Mouse (Mus musculus) adrenal gland, adult 2 months (tissue): ENCODE measurements around the gene Dolpp1. TPM values are rescaled to one million over a fixed set of nuclear protein-coding genes. Genes with fewer than 3 reads are reported as not detected.
"Not testable (repeated sequence)": the region's sequence is repeated elsewhere in the genome, so short reads cannot be mapped to it uniquely, and the experiment has no call there.

Source experiments
- DNase-seq: peaks from one replicate; pipeline ENCODE4 v3.0.0; 2021
- polyA plus RNA-seq: library from polyadenylated mRNA; depleted of rRNA; stranded (reverse); fragments of >200 nt; gene quantifications from 2 replicates; pipeline ENCODE4 v1.2.3, GENCODE M21; 2012
- total RNA-seq, 2 experiments: library from RNA; stranded (reverse); gene quantifications; 2 replicates each; pipeline ENCODE4 v1.2.3; 2021

Gene Dolpp1
- total and polyA plus RNA-seq, 3 experiments = 16.5 to 82.0 (median 21.9) TPM

DNA sequence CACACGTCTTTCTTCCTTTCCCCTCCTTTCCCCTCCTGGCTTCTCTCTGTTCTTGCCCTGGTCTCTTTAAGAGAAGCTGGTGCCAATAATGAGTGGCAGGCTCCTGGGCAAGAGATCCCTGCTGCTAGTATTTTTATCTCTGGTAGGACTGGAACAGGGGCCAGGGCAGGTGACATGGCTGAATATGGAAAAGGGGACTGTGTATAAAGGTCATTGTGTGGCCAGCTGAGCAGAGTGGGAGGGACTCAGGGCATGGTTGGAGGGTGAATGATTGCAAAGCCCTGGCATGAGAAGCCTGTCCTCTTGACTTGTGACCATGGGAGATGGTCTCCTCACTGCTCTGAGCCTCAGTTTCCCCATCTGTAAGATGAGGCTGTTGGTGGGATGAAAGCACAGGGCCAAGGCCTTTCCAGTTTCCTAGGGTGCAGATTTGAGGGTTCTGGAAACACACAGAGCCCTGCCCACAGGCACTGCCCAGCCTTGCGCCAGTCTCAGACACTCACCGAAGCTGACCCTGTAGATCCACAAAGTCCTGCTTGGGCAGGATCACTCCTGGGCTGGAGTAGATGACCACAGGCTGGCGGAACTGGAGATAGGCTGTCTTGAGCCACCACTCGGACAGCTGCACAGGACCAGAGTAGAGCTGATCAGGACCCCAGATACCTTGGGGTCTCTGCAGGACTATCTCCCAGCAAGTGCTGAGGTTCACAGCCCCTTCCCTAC is 17.6 kb downstream of the Dolpp1 start:
- peak; percentile 59 for DNase-seq

- no peak for DNase-seq
Observed at GRCm38 (mm10) chr2:30413038-30413973, 21.3 kb downstream of the Dolpp1 start.

DNA sequence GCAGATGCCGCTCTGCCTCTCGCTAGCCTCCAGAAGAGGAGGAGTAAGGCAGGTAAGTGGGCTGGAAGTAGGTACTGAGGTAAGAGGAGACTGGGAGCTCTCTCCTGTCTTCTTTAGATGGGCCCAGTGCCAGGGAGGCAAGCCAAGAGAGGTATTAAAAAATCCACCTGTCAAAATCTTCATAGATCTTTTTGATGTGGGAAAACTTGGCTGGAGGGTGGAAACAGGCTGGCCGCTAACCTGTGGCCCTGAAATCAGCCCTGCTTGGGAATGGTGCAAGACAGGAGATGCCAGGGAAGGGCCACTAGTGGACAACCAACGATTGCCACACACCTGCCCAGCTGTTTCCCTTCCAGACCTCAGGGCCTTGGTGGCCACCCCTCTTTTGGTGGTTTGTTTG is 22.0 kb downstream of the Dolpp1 start:
- peak; percentile 48 for DNase-seq

GRCm38 (mm10) chr2:30414681-30415080 is 22.6 kb downstream of the Dolpp1 start:
- DNase-seq = no peak

- DNase-seq = peak; percentile 97
Observed at GRCm38 (mm10) chr2:30415157-30415935, 23.3 kb downstream of the Dolpp1 start, which contains the start of gene Crat. Gene Crat (minus strand): TSS chr2:30415813.

GRCm38 (mm10) chr2:30415936-30416648 is 24.0 kb downstream of the Dolpp1 start, which contains the start of gene Ptpa:
Gene Ptpa (plus strand): TSS chr2:30416039.
- peak; percentile 93 for DNase-seq

- no peak for DNase-seq
Observed at GRCm38 (mm10) chr2:30416649-30416965, 24.6 kb downstream of the Dolpp1 start.

DNA sequence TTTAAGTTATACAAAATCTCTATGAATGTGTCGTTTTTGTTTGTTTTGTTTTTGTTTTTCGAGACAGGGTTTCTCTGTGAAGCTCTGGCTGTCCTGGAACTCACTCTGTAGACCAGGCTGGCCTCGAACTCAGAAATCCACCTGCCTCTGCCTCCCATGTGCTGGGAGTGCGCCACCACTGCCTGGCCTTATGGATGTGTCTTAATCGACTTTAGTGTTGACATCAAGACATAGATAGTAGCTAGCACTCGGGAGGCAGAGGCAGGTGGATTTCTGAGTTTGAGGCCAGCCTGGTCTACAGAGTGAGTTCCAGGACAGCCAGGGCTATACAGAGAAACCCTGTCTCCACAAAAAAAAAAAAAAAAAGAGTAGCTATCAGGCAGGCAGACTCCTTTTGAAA is 25.1 kb downstream of the Dolpp1 start:
- DNase-seq = not testable (repeated sequence)

DNA sequence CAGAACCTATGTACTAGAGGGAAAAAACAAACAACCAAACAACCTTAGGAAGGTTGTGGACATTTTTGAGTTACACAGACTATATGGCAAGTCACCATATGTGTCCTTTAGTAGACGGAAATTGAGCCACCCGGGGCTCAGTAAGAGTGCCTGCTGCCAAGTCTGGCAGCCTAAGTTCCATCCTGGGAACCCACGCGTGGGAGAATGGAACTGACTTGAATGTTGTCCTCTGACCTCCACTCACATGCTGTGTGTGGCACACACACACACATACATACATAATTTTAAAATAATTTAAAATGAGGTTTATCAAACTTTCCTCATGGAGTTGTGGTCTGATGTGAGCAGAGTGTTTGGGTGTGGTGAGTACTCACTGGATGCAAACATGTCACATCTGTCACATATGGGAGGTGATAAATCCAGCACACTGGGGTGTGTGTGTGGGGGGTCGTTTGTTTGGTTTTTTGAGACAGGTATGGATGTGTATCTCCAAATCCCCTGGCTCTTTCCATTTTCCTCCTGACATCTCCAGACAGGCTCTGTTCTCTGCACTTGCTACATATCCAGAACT is 25.6 kb downstream of the Dolpp1 start:
- no peak for DNase-seq

DNA sequence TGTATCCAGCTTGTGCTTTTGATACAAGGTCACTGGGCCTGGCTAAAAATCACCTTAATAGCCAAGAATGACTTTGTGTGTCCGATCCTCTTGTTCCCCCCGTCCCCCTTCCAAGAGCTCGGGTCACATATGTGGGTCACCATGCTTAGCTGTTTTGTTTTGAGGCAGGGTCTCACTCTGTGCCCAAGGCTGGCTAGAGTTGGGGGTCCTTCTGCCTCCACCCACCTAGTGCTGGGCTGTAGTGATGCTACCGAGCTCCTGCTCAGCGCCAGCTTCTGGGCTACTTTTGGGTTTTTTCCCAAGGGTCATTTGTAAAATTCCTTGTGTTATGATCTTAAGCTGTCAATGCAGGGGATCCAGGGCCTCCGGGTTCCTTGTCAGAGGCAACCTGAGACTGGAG is 26.2 kb downstream of the Dolpp1 start:
- DNase-seq = no peak

- DNase-seq = no peak
Observed at GRCm38 (mm10) chr2:30419112-30419511, 27.1 kb downstream of the Dolpp1 start.

DNA sequence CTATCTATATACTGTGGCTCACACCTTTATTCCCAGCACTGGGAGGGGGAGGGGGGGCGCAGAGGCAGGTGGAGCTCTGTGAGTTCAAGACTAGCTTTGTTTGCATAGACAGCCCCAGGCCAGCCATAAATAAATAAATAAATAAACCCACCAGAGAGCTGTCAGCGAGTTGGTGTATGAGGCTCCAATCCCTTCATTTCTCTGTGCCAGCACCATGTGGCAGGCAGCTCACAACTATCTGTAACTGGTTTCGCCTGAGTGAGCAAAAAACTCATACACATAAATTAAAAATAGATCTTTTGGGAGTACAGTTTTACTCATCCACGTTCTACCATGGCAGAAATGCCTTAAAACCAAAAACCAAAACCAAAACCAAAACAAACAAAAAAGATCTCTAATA is 29.4 kb downstream of the Dolpp1 start:
- no peak for DNase-seq

GRCm38 (mm10) chr2:30429156-30429555 is 37.1 kb downstream of the Dolpp1 start:
- DNase-seq = peak; percentile 92

GRCm38 (mm10) chr2:30435326-30436155 is 43.5 kb downstream of the Dolpp1 start:
- DNase-seq = peak; percentile 79

GRCm38 (mm10) chr2:30436156-30436545 is 44.1 kb downstream of the Dolpp1 start:
- DNase-seq = peak; percentile 57

DNA sequence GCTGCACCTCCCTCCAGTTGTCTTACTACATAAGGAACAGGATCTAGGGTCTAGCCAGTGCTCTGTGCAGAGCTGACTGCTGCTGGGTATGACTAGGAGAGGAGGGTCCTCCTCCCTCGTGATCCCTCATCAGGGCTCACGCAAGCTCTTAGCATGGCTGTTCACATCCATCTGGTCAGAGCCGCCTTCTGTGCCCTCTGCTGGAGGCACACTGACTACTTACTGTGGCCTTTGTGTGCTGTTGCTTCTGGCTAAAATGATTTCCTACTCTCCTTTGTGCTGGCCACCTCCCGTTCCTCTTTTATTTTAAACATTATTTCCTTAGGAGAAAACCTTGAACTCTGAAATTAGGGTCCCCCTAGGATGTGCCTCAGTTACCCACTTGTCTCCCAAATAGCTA is 44.8 kb downstream of the Dolpp1 start:
- DNase-seq = no peak

DNA sequence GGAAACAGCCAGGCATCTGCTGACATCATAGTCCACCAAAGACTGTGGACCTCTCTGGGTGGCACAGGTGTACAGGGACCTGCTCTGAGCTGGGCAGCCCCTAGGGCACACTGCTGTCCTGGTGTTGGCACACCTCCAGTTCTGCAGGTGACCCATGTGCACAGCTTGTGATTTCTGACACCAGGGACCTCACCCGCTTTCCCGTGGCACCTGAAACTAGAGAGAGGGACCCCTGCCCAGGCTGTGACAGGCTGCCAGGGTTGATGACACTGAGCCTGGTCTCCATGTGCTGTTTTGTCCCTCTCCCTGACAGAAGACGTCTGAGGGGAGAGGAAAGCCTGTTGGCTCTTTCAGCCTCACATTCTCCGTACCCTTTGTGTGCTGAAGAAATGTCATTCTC is 45.7 kb downstream of the Dolpp1 start:
- no peak for DNase-seq

GRCm38 (mm10) chr2:30439631-30440030 is 47.6 kb downstream of the Dolpp1 start:
- DNase-seq = no peak

DNA sequence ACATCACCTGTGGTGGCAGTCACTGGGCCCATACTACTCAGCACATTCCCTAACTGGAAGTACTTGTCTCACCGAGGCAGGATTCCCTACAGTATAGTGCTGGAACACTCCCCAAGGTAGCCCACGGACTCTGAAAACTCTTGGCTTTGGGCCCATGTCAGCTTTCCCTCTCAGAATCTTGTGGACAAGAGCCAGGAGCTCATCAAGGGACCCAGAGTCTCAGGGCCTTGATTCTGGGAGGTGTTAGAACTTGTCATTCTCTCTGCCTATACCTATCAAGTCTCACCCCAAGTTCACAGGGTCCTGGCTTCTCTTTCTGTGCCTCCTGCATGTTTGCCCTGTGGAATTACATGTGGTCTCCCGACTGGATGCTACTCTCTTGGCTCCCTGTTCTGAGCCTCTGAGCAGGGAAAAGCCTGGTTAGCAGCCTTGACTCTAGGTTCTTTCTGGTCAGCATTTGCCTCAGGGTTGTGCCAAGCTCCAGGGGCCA is 48.2 kb downstream of the Dolpp1 start:
- DNase-seq = no peak
